Comparison of ENCODE assay signal across 11 mouse cellular contexts in the genomic region with DNA sequence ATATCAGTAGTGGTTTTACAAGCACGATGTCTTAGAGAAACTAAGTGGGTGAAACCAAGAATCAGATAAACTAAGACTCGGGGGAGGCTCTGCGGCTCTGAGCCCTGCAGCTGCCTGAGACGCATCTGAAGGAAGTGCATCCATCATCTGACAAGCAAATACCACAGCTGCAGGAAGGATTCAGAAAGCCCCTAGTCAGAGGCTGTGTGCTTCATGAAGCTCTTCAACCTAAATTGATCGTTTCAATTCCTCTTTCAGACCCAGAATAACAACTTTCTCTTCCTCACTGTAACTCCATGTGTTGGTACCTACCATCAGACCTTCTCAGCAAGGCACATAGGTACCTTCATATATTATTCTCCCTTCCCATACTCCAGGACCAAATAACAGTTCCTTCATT. TPM values are rescaled to one million over a fixed set of nuclear protein-coding genes. Genes with fewer than 3 reads are reported as not detected.
DNase-seq lines count a peak whose midpoint lies in the region.
"Had no signal": no experiment of that assay in that cellular context is flagged by ENCODE, and none has a peak within 500 bp of the region (broad histone marks: within the 10 kb centered on the region; RNA-seq: fewer than 3 reads in every experiment).

No protein-coding gene starts in this region.

- peak; percentile 11 for DNase-seq in embryo, embryonic 10.5 days (ENCODE audit: low spot score)
- DNase-seq in embryo, embryonic 10 days (ENCODE audit: low spot score), result no peak
- peak; percentile 75 to 81 for DNase-seq in B cell, adult 2 months
- peak; percentile 64 for DNase-seq in induced T-regulatory cell, adult 2 months (ENCODE audit: low read depth)
- DNase-seq in spleen, postnatal 14 days (ENCODE audit: low spot score in 2 of 2), result peak; percentile 13 to 31
- DNase-seq in kidney, adult 9 months, result no peak
- DNase-seq in urinary bladder, postnatal 25 days (ENCODE audit: low spot score), result no peak
- no peak for DNase-seq in adrenal gland, adult 18-20 months (ENCODE audit: low spot score in 2 of 2)
- DNase-seq: adrenal gland, postnatal 14 days; gastrocnemius, adult 2 months had no signal

RNA-seq across cellular contexts. Expression of gene Ctso, which starts 6.5 kb away (rescaled TPM):
- total RNA-seq in adrenal gland, adult 18-20 months (2021), result 10 to 100 TPM; 28.7 to 67.3 TPM

RNA-seq across cellular contexts. Expression of gene Tdo2, which starts 50.1 kb away (rescaled TPM):
- 1 to 10 TPM in 1 of 2 experiments, under 1 TPM in 1; 0.10 to 3.5 TPM for total RNA-seq in adrenal gland, adult 18-20 months (2021)
- total RNA-seq: gastrocnemius, adult 2 months; hindbrain, postnatal 0 days had no signal

RNA-seq across cellular contexts. Expression of gene Asic5, which starts 56.2 kb away (rescaled TPM):
- total RNA-seq in adrenal gland, adult 18-20 months (2021), result not detected
- total RNA-seq: gastrocnemius, adult 2 months had no signal

Comparison
In these comparisons a context has a peak if more than half of its experiments do, and no peak if none do; other contexts are left out.
1. DNase-seq: peak in embryo, embryonic 10.5 days (single experiment), B cell, adult 2 months (2 of 2), induced T-regulatory cell, adult 2 months (single experiment) and spleen, postnatal 14 days (2 of 2); none in embryo, embryonic 10 days (single experiment), kidney, adult 9 months (single experiment), urinary bladder, postnatal 25 days (single experiment) and adrenal gland, adult 18-20 months (0 of 2).